Mouse (Mus musculus) kidney, postnatal 4 days (tissue): ENCODE measurements around the gene Dlg2.

Experiments used
- DNase-seq, 2 experiments: peaks; one replicate each; pipeline ENCODE4 v3.0.0; 2021; ENCODE audit warnings: mixed read lengths in 2 of 2

Dlg2 gene

DNA sequence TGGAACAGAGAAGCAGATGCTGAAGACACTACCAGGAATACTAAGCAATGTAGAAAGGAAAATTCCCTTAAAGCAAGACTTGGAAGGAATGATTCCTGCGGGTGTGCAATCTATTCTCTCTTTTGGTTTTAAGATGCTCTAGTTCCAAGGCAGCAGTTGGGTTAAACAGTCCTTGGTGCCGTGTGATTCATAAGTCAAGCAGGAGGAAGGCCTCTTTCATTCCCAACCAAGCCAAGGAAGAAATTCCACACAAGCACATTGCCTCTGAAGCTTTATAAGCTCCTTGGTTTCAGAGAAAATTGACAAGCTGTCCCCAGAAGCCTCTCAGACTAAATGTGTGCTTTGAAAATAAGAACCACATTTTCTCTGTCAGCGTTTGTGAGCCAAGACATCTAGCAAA, 1309.4 kb downstream of the Dlg2 start:
- no peak for DNase-seq

DNA sequence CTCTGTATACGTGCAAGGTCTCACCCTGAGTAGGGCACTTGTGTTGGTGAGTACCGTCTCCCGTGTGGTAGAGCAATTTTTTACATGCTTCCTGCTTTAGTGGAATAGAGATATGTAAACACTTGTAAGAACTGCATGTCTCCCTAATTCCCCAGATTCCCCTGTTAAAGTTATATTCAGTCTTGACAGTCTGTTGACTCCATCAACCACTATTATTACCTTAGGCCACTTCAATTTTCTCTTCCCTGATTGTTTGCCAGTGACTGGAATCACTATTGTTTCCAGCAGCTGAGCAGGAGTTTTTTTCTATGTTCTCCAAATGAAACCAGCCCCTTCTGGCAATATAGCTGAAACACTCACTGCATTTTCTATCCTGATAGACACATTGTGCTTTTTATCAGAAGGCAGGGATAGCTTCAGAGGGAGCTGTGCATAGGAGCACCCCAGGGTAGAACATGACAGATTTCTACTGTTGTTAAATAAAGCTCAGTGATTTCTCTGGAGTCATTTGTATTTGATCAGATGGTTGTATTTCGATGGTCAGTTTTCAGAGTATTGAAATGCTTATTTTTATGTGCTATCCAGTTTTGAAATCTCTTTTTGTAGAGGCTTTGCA, 1314.6 kb downstream of the Dlg2 start:
- DNase-seq: no peak

DNA sequence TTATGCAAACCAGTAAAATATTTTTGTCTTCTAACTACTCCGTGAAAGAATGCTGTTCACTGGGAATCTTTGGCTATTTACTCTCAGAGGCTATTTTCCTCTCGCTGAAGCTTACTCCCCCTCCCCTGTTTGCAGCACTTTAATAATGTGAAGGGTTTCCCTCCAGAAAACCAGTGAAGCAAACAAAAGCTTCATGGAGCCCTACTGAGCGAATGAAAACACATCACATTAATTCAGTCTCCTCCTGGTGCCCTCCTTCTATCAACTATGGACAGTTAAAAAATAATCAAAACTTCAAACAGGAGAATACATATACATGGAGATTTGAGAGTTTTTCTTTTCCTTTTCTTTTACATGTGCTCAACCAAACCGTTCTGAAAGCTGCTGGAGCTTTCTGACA, 1330.2 kb downstream of the Dlg2 start:
- DNase-seq: no peak

DNA sequence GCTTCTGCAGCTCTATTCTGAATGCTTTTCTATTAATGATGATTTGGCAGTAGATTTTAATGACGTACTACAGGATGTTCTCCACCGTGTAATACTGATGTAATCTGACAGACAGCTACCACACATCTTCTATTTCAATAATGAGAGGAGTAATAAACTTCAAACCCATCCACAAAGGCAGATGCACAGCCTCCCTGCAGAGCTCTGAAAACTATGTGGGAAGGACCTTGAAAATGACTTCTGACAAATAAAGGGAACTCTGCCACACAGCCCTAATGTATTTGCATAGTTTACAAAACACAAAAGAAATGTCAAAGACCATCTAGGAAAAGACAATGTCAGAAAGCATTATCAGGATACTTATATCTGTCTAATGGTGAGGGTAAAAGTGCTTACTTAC, 1334.3 kb downstream of the Dlg2 start:
- DNase-seq: no peak

DNA sequence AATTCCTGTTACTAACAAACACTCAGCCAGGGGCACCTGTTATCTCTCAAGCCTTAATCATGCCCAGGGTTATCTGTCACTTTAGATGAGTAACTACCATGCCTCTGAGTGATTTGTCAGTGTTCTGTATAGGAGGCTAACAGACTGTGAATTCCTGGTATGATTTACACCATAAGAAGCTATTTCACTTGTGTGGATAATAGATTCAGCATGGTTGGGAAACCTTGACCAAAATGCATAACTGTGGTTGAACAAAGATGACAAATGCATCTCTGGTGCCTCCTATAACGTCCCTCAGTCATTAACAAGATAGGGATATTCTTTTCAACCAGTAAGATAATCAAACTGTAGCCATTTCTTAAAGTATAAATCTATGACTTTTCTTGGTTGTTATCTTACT, 1341.5 kb downstream of the Dlg2 start:
- no peak for DNase-seq

DNA sequence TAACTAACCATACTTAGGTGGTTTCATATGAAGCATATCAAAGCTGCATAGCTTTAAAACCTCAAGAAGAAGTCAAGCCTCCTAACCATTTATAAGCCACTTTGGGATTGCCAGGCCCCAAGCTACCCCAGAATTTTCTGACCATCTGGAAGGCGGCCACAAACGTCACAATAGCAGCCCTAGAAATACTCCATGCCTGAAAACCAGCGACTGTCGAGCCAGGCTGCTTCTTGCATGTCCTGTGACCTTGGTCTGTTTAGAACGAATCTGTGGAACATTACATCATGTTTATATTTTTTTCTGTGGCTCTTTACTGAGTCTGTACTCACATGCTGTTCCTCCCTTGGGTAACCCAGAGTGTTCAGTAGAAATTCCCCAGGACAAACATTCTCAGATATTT, 1355.7 kb downstream of the Dlg2 start:
- DNase-seq: peak in 1 of 2 experiments; percentile 2

DNA sequence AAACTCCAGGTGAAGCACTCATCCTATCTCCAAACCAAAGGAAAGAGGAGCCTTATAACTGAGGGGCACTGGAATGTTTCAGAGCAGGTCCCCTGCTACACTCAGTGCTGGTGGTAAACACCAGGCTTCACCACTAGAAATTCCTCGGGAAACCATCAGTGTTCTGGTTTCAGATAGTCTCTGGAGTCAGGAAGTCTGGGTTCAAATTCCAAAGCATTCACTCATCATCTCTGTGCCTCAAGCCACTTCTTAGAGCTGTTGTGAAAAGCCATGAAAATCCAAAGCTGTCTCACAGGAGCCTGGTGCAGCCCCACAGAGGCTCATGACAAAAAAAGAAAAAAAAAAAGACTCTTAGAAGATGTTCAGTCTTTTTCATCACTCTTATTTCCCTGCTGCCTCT, 1369.3 kb downstream of the Dlg2 start:
- DNase-seq: no peak

DNA sequence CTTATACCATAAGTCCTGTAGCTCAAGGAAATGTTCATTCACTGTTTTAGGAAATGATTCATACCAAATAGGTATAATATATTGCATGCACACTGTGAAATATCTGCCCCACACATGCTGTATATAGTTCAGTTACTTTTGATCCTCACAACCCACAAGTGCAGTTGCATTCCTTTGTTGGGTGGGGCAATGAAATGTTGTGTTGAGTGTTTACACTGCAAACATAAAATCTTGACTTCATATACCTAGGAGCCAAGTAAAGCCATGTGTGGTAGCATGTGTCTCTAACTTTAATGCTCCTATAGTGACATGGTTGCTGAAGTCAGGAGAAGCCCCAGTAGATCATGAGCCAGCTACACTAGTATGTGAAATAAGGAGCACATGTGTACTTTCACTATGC, 1372.9 kb downstream of the Dlg2 start:
- DNase-seq: no peak

DNA sequence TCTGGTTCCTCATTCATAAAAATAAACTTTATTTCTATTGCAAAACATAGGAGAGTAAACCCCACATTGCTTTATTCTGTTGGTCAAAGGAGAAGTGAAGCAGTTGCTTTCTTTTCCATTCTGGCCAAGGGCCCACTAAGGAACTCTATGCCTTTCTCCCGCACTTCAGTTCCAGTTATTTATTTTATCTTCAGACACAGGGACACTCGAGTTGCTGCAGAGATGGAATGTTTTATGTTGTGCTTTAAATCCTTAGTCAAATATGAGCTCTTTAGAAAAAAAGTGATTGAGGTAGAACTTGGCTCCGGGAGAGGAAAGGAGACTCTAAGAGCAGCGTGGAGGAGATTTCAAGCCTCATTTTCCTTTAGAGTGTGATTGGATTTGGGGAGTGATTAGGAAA, 1377.2 kb downstream of the Dlg2 start:
- no peak for DNase-seq

DNA sequence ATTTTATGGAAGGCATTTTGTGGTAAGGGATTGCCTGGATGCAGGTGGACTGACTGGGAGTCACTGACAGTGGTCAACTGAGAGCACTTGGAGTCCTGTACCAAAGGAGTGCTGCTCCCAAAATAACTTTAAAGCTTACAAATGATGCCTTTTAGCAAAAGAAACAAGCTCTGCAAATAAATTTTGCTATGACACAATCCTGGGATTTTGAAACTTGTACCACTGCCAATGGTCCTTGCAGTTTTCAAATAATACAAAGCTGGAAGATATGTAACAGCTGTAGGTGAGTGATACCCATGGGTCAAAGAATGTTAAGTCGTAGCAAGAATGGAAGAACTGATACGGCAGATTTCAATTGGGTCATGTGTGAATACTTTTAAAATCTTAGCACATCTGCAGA, 1380.5 kb downstream of the Dlg2 start:
- DNase-seq: no peak

DNA sequence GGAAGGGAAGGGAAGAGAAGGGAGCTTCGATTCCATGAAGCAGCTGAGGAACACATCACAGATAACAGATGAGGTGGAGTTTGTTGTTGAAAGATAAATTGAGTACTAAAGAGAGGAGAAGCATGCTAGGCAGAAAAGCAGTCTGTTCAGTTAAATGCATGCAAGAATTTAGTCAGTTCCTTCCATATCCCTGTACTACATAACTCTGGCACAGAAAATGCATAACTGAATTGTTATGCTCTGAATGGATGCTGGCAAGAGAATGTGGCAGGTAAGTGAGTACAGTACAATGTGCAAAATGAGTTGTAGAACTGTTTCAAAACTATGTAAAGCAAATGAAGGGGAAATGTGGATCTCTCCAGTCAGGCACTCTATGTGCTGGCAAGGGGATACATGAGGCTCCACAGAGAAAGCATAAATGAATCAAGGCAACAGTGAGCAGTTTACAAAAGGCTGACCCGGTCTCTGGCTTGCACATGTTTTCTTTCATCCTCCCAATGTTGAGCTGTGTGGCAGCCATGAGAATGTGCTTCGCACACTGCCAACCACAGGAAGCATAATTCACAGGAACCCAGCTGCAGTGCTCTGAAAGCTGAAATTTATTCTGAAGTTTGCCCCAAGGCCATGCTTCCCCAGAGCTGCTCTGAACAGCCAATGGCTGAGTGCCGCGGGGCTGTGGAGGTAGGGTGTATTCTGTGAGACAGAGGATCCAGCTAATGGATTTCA, 1386.5 kb downstream of the Dlg2 start:
- peak; percentile 13 to 20 for DNase-seq

DNA sequence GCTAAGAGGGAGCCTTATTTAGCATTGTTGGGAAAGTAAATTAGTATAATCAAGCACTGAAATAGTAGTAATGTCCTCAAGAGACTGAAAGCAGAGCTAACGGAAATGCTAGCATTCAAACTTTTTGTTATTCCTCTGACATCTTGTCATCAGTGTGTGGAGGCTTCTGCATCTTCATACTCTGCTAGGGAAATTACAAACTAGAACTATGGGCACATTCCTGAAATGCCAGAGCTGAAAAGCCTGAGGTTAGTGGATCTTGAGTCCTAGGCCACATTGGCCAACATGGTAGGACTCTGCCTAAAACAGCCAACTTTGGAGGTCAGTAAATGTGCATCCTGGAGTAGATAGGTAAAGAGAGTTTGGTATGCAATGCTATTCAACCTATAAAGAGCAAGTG, 1392.4 kb downstream of the Dlg2 start:
- no peak for DNase-seq

DNA sequence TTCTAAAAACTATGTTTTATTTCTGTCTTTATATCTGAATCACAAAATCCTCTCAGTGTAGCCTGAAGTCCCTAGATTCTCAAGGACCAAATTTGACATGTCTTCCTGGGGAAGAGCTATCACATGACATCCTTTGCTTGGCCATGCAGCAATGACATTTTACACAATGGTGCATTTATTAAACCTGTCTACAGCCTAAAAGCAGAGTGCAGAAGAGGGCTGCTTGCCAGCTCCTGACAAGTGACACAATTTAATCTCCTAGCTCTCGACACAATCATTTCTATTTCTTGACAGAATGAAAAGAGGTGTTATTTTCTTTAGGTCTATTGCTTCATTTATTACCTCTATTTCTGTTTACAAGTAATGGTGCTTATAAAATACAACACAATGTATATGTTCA, 1400.4 kb downstream of the Dlg2 start:
- peak; percentile 13 to 25 for DNase-seq

DNA sequence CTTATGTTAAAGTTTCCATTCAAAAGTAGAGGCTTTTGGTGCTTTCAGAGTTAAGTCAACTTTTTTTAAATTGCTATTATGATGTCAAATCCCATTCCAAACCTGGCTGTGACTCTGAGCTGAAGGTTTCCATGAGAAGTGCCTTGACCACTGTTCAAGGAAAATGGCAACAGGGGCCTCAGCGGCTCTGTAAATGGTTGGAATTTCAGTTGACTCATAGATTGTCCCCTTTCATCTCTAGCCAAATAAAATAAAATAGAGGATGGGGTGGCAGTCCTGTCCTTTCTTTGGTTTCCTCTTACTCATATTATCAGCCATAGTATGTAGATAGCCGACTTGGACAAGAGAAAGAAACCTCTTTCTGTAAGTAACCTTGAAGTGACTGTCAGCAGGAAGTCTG, 1401.3 kb downstream of the Dlg2 start:
- DNase-seq: no peak

DNA sequence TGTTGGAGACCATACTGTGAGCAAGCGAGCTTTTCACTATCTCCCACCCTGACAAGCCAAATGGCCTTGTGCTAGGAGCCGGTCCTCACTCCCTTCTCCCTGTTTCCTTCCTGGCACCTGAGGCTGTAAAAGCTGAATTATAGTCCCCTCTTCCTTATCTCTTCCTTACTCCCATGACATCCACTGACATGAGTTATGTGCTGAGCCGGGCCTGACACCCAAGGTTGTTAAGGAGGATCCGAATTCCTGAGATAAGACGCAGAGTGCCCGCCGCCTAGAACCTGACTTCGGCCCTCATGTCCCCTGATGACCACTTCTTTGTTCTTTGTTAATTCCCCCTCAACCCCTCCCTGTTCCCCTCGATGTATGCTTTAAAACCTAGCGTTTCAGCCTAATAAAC, 1409.9 kb downstream of the Dlg2 start:
- no peak for DNase-seq

DNA sequence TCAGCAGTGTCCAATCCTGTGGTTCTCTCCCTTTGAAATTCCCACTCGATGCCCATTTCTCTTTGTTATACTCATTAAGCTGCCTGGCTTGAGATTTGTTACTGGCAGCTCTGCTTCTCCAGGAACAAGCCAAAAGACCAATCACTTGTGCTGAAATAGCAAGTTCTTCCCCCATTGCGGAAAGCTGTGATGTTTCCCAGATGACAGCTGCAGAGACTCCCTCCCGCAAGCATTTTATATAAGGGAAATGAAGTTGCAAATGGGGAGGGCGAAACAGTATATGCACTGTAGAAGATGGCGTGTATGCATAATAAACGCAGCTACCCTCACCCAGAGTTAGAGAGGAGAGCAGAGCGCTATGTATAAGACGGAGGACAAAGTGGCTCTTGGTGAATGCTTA, 1417.5 kb downstream of the Dlg2 start:
- DNase-seq: no peak

DNA sequence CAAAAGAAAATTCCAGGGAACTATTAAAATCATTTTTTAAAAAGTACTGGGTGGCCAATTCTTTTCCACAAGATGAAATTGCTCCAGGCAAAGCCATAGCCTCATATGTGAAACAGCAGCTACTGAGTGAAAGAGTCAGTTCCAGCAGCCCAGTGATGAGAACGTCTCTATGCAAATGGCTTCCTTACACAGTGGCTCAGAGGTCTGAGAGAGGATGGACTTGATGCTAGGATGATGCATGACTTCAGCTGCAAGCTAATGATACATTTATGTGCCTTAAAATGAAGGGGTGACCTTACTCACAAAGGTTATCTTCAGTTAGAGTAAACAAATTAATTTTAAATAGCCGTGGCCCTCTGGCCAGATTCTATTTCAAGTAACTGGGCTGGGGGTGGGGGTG, 1420.5 kb downstream of the Dlg2 start:
- no peak for DNase-seq

DNA sequence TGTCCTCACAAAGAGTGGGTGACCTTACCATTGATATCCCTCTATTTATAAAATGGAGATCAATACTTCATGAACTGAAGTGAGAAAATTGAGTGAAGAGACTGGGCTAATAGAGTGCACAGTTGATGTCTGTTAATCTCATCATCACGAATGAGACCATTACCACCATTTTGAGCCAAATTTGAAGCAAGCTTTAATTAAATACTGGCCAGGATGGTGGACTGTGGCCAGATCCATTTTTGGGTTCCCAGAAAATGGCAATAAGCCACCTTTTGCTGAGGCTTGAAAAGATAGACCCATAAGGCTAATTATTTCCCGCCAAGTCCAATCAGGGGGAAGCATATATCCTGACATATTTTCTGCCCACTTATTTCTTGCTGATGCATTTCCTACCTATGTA, 1421.0 kb downstream of the Dlg2 start:
- DNase-seq: no peak

DNA sequence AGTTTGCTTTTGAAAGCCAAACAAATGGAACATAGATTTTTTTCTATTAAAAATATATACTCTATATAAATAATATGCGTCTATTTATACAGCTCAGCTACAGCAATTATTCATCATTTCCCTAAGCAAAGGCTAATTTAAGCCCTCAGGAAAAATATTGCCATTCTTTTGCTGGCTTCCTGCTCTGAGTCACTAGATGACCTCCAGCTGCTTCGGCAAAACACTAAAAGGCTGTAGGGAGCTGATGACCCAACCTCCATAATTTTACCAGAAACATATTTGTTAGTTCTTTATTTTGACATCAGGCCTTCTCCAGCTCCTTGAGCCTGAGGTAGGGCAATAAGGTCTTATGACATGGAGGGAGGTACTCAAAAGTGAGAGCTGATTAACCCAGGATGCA, 1426.0 kb downstream of the Dlg2 start:
- peak; percentile 17 to 35 for DNase-seq

DNA sequence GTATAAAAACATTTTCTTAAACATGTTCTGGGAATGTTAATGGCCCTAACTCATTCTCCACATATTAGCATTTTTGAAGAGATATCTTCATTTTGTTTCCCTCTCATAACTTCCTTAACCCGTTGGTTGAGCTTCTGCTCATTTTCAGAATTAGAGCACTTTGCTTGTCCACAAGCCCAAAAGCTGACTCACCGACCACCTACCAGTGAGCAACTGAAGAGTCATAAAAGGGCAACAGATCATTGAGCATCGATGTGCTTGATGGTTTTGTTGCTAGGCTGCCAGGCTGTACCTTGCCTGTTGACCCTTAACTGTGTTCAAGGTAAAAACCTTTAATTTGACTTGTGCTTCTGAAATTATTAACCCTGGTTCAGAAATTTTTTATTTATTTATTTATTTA, 1440.3 kb downstream of the Dlg2 start:
- DNase-seq: no peak

DNA sequence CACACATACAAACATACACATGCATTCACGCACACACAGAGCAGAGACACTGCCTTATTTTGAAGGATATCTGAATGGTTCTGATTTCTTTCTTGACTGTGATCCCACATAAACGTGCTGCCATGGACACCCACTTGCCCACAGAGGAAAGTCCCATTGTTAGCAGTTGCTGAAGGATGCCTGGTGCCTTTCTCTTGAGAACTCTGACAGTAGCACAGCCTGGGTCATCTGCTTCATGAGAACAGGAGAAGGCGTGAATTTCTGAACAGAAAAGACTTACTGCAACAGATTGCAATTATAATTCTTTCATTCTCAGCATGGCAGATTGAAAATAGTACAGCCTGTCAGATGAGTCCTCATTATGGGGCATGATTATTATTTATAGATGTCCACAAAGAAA, 1442.6 kb downstream of the Dlg2 start:
- DNase-seq: no peak

DNA sequence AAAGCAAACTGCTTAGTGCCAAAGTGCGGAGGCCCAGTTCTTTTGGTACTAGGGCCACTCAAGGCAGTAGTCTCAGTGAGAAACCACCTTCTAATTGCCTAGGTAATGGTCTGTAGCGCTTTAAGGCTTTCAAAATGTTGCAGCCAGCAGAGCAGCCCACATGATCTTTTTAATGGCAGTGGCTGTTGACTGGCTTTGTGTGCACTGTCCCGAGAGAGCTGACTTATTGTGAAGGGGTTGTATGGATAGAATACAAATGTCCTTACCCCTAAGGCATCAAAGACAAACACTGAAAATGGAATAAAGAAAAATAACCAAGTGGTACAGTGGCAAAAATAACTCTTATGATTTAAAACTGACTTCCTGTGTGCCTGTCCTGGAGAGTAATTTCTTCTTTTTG, 1443.3 kb downstream of the Dlg2 start:
- no peak for DNase-seq

DNA sequence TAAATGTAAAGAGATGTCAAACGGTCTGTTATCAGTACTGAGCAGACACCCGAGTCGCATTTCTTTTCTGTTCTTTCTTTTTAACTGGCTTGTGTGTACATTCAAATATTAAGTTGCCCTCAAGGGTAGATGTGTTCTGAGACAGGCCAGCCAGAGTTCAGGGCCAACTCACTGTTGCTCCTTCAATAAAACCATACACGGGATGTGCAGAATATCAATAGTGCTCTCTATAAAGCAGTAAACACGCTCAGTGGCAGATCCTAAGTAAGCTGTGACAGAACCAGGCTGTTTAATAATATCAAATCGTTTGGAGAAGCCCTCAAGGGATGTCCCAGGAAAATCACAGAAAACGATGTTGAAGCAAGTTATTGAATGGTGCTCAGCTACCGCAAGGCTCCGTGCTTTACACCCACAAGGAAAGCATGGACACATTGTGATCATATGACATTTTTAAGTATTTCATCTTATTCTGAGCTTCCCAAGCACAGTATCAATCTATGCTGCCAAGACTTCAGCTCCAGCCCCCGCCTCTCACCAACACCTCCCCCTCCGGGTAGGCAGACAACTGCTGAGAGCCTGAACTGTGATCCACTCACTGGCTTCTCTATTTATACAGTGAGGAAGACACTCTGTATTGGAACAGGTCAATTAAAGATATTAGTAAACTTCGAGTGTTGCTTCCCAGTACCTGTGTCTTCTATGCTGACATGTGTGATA, 1458.6 kb downstream of the Dlg2 start:
- DNase-seq: no peak

DNA sequence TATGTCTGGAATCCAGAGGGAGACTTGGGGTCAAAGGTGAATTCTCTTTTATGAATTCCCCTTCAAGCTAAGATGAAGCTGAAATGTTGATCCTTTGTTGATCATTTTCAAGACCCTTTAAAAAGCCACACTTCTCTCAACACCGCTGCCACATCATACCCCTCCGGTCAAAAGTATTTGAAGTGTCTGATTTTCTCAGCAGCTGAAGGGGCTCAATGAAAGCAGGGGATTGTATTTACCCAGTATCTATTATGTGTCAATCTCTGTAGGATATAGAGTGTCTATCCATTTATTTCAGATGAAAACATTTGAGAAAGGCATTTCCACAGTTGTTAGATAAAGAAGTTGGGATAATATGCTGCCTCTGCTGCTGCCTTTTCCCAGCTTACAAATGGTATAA, 1459.7 kb downstream of the Dlg2 start:
- DNase-seq: no peak
